Mouse (Mus musculus) cerebellum, adult 11 months (tissue): ENCODE measurements around the gene Lsm4.

Source experiments
- DNase-seq: peaks from one replicate; pipeline ENCODE4 v3.0.0; 2022

Lsm4 gene

GRCm38 (mm10) chr8:70650351-70650750 lies 22.7 kb upstream of the Lsm4 start:
- DNase-seq = no peak

GRCm38 (mm10) chr8:70653226-70653625 lies 19.8 kb upstream of the Lsm4 start:
- DNase-seq = no peak

GRCm38 (mm10) chr8:70654121-70654520 lies 18.9 kb upstream of the Lsm4 start:
- no peak for DNase-seq

- no peak for DNase-seq
Measured at GRCm38 (mm10) chr8:70655469-70655868, 17.6 kb upstream of the Lsm4 start.

GRCm38 (mm10) chr8:70656193-70656790 lies 16.8 kb upstream of the Lsm4 start:
- DNase-seq = no peak

- no peak for DNase-seq
Measured at GRCm38 (mm10) chr8:70657214-70657613, 15.8 kb upstream of the Lsm4 start.

GRCm38 (mm10) chr8:70657739-70658138 lies 15.3 kb upstream of the Lsm4 start:
- no peak for DNase-seq

- no peak for DNase-seq
Measured at GRCm38 (mm10) chr8:70658897-70659603, 14.0 kb upstream of the Lsm4 start.

GRCm38 (mm10) chr8:70659604-70660272 lies 13.3 kb upstream of the Lsm4 start:
- DNase-seq = peak; percentile 57

- no peak for DNase-seq
Measured at GRCm38 (mm10) chr8:70660273-70660725, 12.7 kb upstream of the Lsm4 start, which contains the start of gene Pgpep1. TSS of gene Pgpep1 (minus strand) at chr8:70660388.

- no peak for DNase-seq
Measured at GRCm38 (mm10) chr8:70663691-70664090, 9.4 kb upstream of the Lsm4 start.

GRCm38 (mm10) chr8:70664631-70665030 lies 8.4 kb upstream of the Lsm4 start:
- DNase-seq = no peak

GRCm38 (mm10) chr8:70665599-70665998 lies 7.4 kb upstream of the Lsm4 start:
- DNase-seq = no peak

- no peak for DNase-seq
Measured at GRCm38 (mm10) chr8:70667071-70667470, 6.0 kb upstream of the Lsm4 start.

GRCm38 (mm10) chr8:70671615-70672324 lies 1.3 kb upstream of the Lsm4 start:
- DNase-seq = no peak

- DNase-seq = no peak
Measured at GRCm38 (mm10) chr8:70672325-70673078, 546 bp upstream of the Lsm4 start.

- DNase-seq = peak; percentile 41
Measured at GRCm38 (mm10) chr8:70674109-70674508, 1.1 kb downstream of the Lsm4 start.

- no peak for DNase-seq
Measured at GRCm38 (mm10) chr8:70674716-70675115, 1.7 kb downstream of the Lsm4 start.

- DNase-seq = no peak
Measured at GRCm38 (mm10) chr8:70675336-70675735, 2.3 kb downstream of the Lsm4 start.

GRCm38 (mm10) chr8:70677451-70678080 lies 4.5 kb downstream of the Lsm4 start:
- DNase-seq = no peak

- no peak for DNase-seq
Measured at GRCm38 (mm10) chr8:70678679-70679078, 5.6 kb downstream of the Lsm4 start.

- DNase-seq = no peak
Measured at GRCm38 (mm10) chr8:70679404-70679803, 6.4 kb downstream of the Lsm4 start.
